Mouse (Mus musculus) midbrain, embryonic 16.5 days (tissue): ENCODE measurements around the gene Gm20388. TPM values are rescaled to one million over a fixed set of nuclear protein-coding genes. Genes with fewer than 3 reads are reported as not detected.

Experiments used
- ATAC-seq: fragments of 200-750 bp; cut with Nextera tagmentation; 2 replicates; pipeline ENCODE4 v1.8.0; 2017; ENCODE audit warnings: moderate TSS enrichment
- H3K27ac ChIP-seq: fragments of 300-500 bp; sonication (generic); 2 replicates; pipeline ENCODE4 v1.5.1; 2014; ENCODE audit warnings: mild to moderate bottlenecking, low read length, mixed read lengths
- H3K27me3 ChIP-seq: fragments of 300-500 bp; sonication (generic); 2 replicates; pipeline ENCODE4 v1.6.1; 2014; ENCODE audit warnings: low read depth, low read length, mixed read lengths; ENCODE audit not compliant: control insufficient read depth, insufficient read depth
- H3K36me3 ChIP-seq: fragments of 300-500 bp; sonication (generic); 2 replicates; pipeline ENCODE4 v1.6.1; 2014; ENCODE audit warnings: mild to moderate bottlenecking, low read length, moderate library complexity, mixed read lengths; ENCODE audit not compliant: control insufficient read depth, insufficient read depth
- H3K4me1 ChIP-seq: fragments of 300-500 bp; sonication (generic); 2 replicates; pipeline ENCODE4 v1.6.1; 2014; ENCODE audit warnings: mild to moderate bottlenecking, low read length, mixed read lengths; ENCODE audit not compliant: control insufficient read depth, insufficient read depth
- H3K4me2 ChIP-seq: fragments of 300-500 bp; sonication (generic); 2 replicates; pipeline ENCODE4 v1.6.1; 2014; ENCODE audit warnings: mild to moderate bottlenecking, low read length, mixed read lengths
- H3K4me3 ChIP-seq: fragments of 300-500 bp; sonication (generic); 2 replicates; pipeline ENCODE4 v1.5.1; 2014; ENCODE audit warnings: low read depth, mild to moderate bottlenecking, low read length, moderate library complexity, mixed read lengths
- H3K9ac ChIP-seq: fragments of 300-500 bp; sonication (generic); 2 replicates; pipeline ENCODE4 v1.6.1; 2014; ENCODE audit warnings: low read depth, low read length, mixed read lengths
- H3K9me3 ChIP-seq: fragments of 300-500 bp; sonication (generic); replicated peaks from 2 replicates; pipeline ENCODE4 v1.6.1; 2014; ENCODE audit warnings: mild to moderate bottlenecking, low read length, mixed read lengths; ENCODE audit not compliant: control insufficient read depth, poor library complexity, severe bottlenecking
- WGBS: fragments of 180-500 bp; shearing (Covaris S2); extraction: QIAGEN DNeasy Blood & Tissue Kit; methylation state at CpG from one replicate; pipeline ENCODE4 v1.1.7; 2014; 5-methylcytosine and 5-hydroxymethylcytosine counted together
- polyA plus RNA-seq: library from polyadenylated mRNA; unstranded; fragments of >200 nt; fragmentation: Nextera tagmentation; extraction: Ambion mirVana; gene quantifications from 2 replicates; pipeline ENCODE4 v1.2.1, GENCODE M21; 2015

Gm20388 gene
- polyA plus RNA-seq, 1 experiment from 2014 or later: 7.5 TPM

GRCm38 (mm10) chr8:120288122-120288908, 377.7 kb downstream of the Gm20388 start:
- no peak overlapping the region for H3K27ac ChIP-seq
- no peak overlapping the region for H3K4me2 ChIP-seq
- no peak overlapping the region for H3K4me3 ChIP-seq
- no peaks in the 10 kb centered on the region for H3K9me3 ChIP-seq
- peaks cover 69% of the 10 kb centered on the region for H3K4me1 ChIP-seq
- 45% methylated on average over 21 of the region's 21 CpGs for WGBS
- H3K27me3 ChIP-seq: no peaks in the 10 kb centered on the region
- H3K36me3 ChIP-seq: no peaks in the 10 kb centered on the region
- ATAC-seq: 0 out of 2 replicates have a peak, but pooled peaks have one; percentile 9
- no peak overlapping the region for H3K9ac ChIP-seq

- Histone ChIP-seq H3K27me3 (no peaks in the 10 kb centered on the region), H3K4me1 (peaks cover 69% of the 10 kb centered on the region), H3K4me3 (no peak overlapping the region), H3K4me2 (no peak overlapping the region), H3K9ac (no peak overlapping the region), H3K36me3 (no peaks in the 10 kb centered on the region), H3K9me3 (no peaks in the 10 kb centered on the region), H3K27ac (no peak overlapping the region; the same call in 1 of the 2 replicates)
- 81% methylated on average over 7 of the region's 7 CpGs for WGBS
- no peak for ATAC-seq
Observed at GRCm38 (mm10) chr8:120289191-120289590, 378.6 kb downstream of the Gm20388 start.

GRCm38 (mm10) chr8:120289698-120290181, 379.1 kb downstream of the Gm20388 start:
- H3K27ac ChIP-seq: no peak overlapping the region; the same call in 1 of the 2 replicates
- H3K36me3 ChIP-seq: no peaks in the 10 kb centered on the region
- H3K4me2 ChIP-seq: no peak overlapping the region
- WGBS: 27% methylated on average over 10 of the region's 10 CpGs
- no peak for ATAC-seq
- H3K9me3 ChIP-seq: no peaks in the 10 kb centered on the region
- peaks cover 69% of the 10 kb centered on the region for H3K4me1 ChIP-seq
- no peak overlapping the region for H3K9ac ChIP-seq
- H3K4me3 ChIP-seq: no peak overlapping the region
- no peaks in the 10 kb centered on the region for H3K27me3 ChIP-seq

- H3K27ac ChIP-seq: peak overlapping the region; percentile 35; the same call in 1 of the 2 replicates
- no peak for ATAC-seq
Observed at GRCm38 (mm10) chr8:120290614-120291013, 380.0 kb downstream of the Gm20388 start.

GRCm38 (mm10) chr8:120291650-120292049, 381.0 kb downstream of the Gm20388 start:
- Histone ChIP-seq H3K9ac (no peak overlapping the region), H3K36me3 (no peaks in the 10 kb centered on the region), H3K9me3 (no peaks in the 10 kb centered on the region), H3K4me1 (peaks cover 69% of the 10 kb centered on the region), H3K4me2 (no peak overlapping the region), H3K27ac (no peak overlapping the region), H3K27me3 (no peaks in the 10 kb centered on the region), H3K4me3 (no peak overlapping the region)
- 89% methylated on average over 9 of the region's 9 CpGs for WGBS
- ATAC-seq: no peak

More at GRCm38 (mm10) chr8:120290614-120291013, 380.0 kb downstream of the Gm20388 start:
- H3K4me1 ChIP-seq: peaks cover 68% of the 10 kb centered on the region
- H3K27me3 ChIP-seq: no peaks in the 10 kb centered on the region
- H3K4me3 ChIP-seq: no peak overlapping the region
- H3K9me3 ChIP-seq: no peaks in the 10 kb centered on the region
- H3K9ac ChIP-seq: 0 out of 2 replicates have a peak overlapping the region, but pooled peaks have one; percentile 3
- H3K36me3 ChIP-seq: no peaks in the 10 kb centered on the region
- H3K4me2 ChIP-seq: no peak overlapping the region
- WGBS: 54% methylated on average over 15 of the region's 15 CpGs

- Histone ChIP-seq H3K27me3 (no peaks in the 10 kb centered on the region), H3K4me1 (peaks cover 75% of the 10 kb centered on the region), H3K9ac (no peak overlapping the region), H3K27ac (peak overlapping the region; percentile 65), H3K36me3 (no peaks in the 10 kb centered on the region), H3K9me3 (no peaks in the 10 kb centered on the region), H3K4me3 (no peak overlapping the region), H3K4me2 (no peak overlapping the region)
- 32% methylated on average over 8 of the region's 8 CpGs for WGBS
- ATAC-seq: peak; percentile 47
Observed at GRCm38 (mm10) chr8:120292316-120293107, 381.9 kb downstream of the Gm20388 start.

- ATAC-seq: peak; percentile 23; the same call in 1 of the 2 replicates
- Histone ChIP-seq H3K4me2 (no peak overlapping the region), H3K9me3 (no peaks in the 10 kb centered on the region), H3K4me3 (no peak overlapping the region), H3K4me1 (peaks cover 78% of the 10 kb centered on the region), H3K27me3 (no peaks in the 10 kb centered on the region), H3K36me3 (no peaks in the 10 kb centered on the region), H3K27ac (peak overlapping the region; percentile 65), H3K9ac (0 out of 2 replicates have a peak overlapping the region, but pooled peaks have one; percentile 22)
- 14% methylated on average over 18 of the region's 18 CpGs for WGBS
Observed at GRCm38 (mm10) chr8:120293421-120294357, 383.0 kb downstream of the Gm20388 start.
